Mouse (Mus musculus) cerebellum, postnatal 36 days (tissue): ENCODE results near the gene Gm17521.
"Not testable (repeated sequence)": the region's sequence is repeated elsewhere in the genome, so short reads cannot be mapped to it uniquely, and the experiment has no call there.

Source experiments
- DNase-seq, 2 experiments: peaks; one replicate each; pipeline ENCODE4 v3.0.0; 2021 to 2022; ENCODE audit warnings: mixed read lengths in 2 of 2

The Gm17521 gene

GRCm38 (mm10) chrX:123029569-123029968 lies at the start of gene Gm17521:
Gene Gm17521, minus strand, starts transcription at chrX:123029669.
- not testable (repeated sequence) for DNase-seq

GRCm38 (mm10) chrX:123043956-123044355 lies 14.5 kb upstream of the Gm17521 start:
- DNase-seq: no peak

- no peak for DNase-seq
Measured at GRCm38 (mm10) chrX:123043516-123043915, 14.0 kb upstream of the Gm17521 start.
